Mouse (Mus musculus) lung, postnatal 0 days (tissue): ENCODE data around the gene Wdr73.
A peak's percentile ranks its signal among the peaks of the same experiment; 100 is the strongest.

Experiments used
- CTCF ChIP-seq: IDR thresholded peaks from 2 replicates; pipeline ENCODE4 v1.5.1; 2016; ENCODE audit warnings: antibody characterized with exemption, mild to moderate bottlenecking
- EP300 ChIP-seq: IDR thresholded peaks from 2 replicates; pipeline ENCODE4 v1.6.1; 2016; ENCODE audit warnings: antibody characterized with exemption, mild to moderate bottlenecking, control low read depth

DNA sequence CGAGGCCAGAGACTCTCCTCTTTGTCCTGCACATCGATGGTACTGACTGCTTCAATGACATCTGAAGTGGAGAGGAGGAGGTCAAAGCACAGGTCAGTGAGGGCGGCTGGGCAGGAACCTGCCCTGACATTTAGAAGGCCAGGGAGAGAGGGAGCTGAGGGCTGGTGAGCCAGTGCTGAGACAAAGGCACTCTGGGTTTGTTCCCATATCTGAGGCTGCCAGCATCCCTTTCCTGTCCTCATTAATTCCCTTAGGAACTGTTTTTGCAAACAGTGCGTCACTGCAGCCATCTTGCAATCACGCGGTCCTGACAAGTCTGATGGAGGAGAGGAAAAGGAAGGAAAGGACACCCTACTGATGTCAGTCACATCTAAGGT lies 7.3 kb downstream of the Wdr73 start:
- TF ChIP-seq CTCF = no peak
- TF ChIP-seq EP300 = peak; percentile 77
